In genomic region chr3:109497074-109497473, GRCm38 (mm10) we compare ENCODE assay signal across 25 mouse cellular contexts.
DNase-seq lines count a peak whose midpoint lies in the region; ATAC-seq and TF ChIP-seq lines count a peak whose summit lies in the region.
"Had no signal": no experiment of that assay in that cellular context is flagged by ENCODE, and none has a peak within 500 bp of the region (broad histone marks: within the 10 kb centered on the region; RNA-seq: fewer than 3 reads in every experiment).

No protein-coding gene starts in this region.

- no peak overlapping the region for H3K4me2 ChIP-seq in midbrain, embryonic 14.5 days (ENCODE audit: low read length)
- H3K4me2 ChIP-seq in midbrain, embryonic 16.5 days (ENCODE audit: low read length), result no peak overlapping the region
- H3K4me2 ChIP-seq in forebrain, embryonic 12.5 days, result no peak overlapping the region
- H3K4me2 ChIP-seq: embryonic facial prominence, embryonic 13.5 days; heart, embryonic 15.5 days; hindbrain, embryonic 12.5 days; limb, embryonic 12.5 days; liver, embryonic 15.5 days had no signal

- WGBS in midbrain, embryonic 14.5 days, result 75% methylated on average over 4 of the region's 4 CpGs
- WGBS in midbrain, embryonic 16.5 days, result 69% methylated on average over 4 of the region's 4 CpGs
- 84% methylated on average over 4 of the region's 4 CpGs for WGBS in forebrain, embryonic 12.5 days

- peak; percentile 63 for TF ChIP-seq CTCF in layer of hippocampus, adult 2 months (conservative IDR thresholded peaks at IDR 0.05)
- peak; percentile 1; the same call in 1 of the 2 replicates for TF ChIP-seq CTCF in brain, embryonic 14.5 days (IDR thresholded peaks at IDR 0.05; ENCODE audit: borderline replicate concordance, extremely low read depth, insufficient read depth, insufficient read length)

- H3K4me1 ChIP-seq in midbrain, embryonic 14.5 days (ENCODE audit: control insufficient read depth, insufficient read depth, low read length), result no peaks in the 10 kb centered on the region
- H3K4me1 ChIP-seq in midbrain, embryonic 16.5 days (ENCODE audit: control insufficient read depth, insufficient read depth, low read length), result no peaks in the 10 kb centered on the region
- peaks cover 4% of the 10 kb centered on the region; the same call in 1 of the 2 replicates for H3K4me1 ChIP-seq in forebrain, embryonic 12.5 days
- H3K4me1 ChIP-seq: embryonic facial prominence, embryonic 13.5 days; heart, embryonic 10.5 days; limb, embryonic 12.5 days; liver, embryonic 15.5 days had no signal

- no peaks in the 10 kb centered on the region for H3K27me3 ChIP-seq in midbrain, embryonic 14.5 days (ENCODE audit: control insufficient read depth, insufficient read depth, low read length)
- no peaks in the 10 kb centered on the region for H3K27me3 ChIP-seq in midbrain, embryonic 16.5 days (ENCODE audit: control insufficient read depth, insufficient read depth, low read depth, low read length)
- no peaks in the 10 kb centered on the region for H3K27me3 ChIP-seq in forebrain, embryonic 12.5 days
- H3K27me3 ChIP-seq: embryonic facial prominence, embryonic 13.5 days; heart, embryonic 15.5 days; hindbrain, embryonic 12.5 days; limb, embryonic 12.5 days; liver, embryonic 15.5 days; Patski had no signal

- TF ChIP-seq POLR2A in brain, embryonic 14.5 days (IDR thresholded peaks at IDR 0.05; ENCODE audit: borderline replicate concordance, extremely low read depth, insufficient read depth, insufficient read length, poor library complexity, severe bottlenecking), result no peak

- no peak overlapping the region for H3K9ac ChIP-seq in midbrain, embryonic 14.5 days (replicated peaks; ENCODE audit: low read length)
- no peak overlapping the region for H3K9ac ChIP-seq in midbrain, embryonic 16.5 days (ENCODE audit: low read depth, low read length)
- no peak overlapping the region for H3K9ac ChIP-seq in forebrain, embryonic 12.5 days
- H3K9ac ChIP-seq: embryonic facial prominence, embryonic 13.5 days; forebrain, postnatal 0 days; heart, embryonic 15.5 days; hindbrain, embryonic 12.5 days; limb, embryonic 12.5 days; liver, embryonic 15.5 days had no signal

- H3K27ac ChIP-seq in layer of hippocampus, adult 2 months, result no peak overlapping the region
- H3K27ac ChIP-seq in midbrain, embryonic 14.5 days (replicated peaks; ENCODE audit: low read depth, low read length), result no peak overlapping the region
- no peak overlapping the region for H3K27ac ChIP-seq in midbrain, embryonic 16.5 days (ENCODE audit: low read length)
- no peak overlapping the region for H3K27ac ChIP-seq in forebrain, embryonic 12.5 days
- H3K27ac ChIP-seq: embryonic facial prominence, embryonic 13.5 days; forebrain, embryonic 10.5 days; heart, embryonic 10.5 days; heart, embryonic 15.5 days; limb, embryonic 12.5 days; liver, embryonic 15.5 days; macrophage had no signal

- no peak for ATAC-seq in midbrain, embryonic 14.5 days (ENCODE audit: low FRiP score, low TSS enrichment)
- no peak for ATAC-seq in midbrain, embryonic 16.5 days
- ATAC-seq in forebrain, embryonic 12.5 days (ENCODE audit: low FRiP score), result no peak
- ATAC-seq: forebrain, postnatal 0 days; inflammation-experienced regulatory T-cells, adult 6 months; Patski had no signal

- no peaks in the 10 kb centered on the region for H3K36me3 ChIP-seq in midbrain, embryonic 14.5 days (ENCODE audit: control insufficient read depth, insufficient read depth, low read length)
- no peaks in the 10 kb centered on the region for H3K36me3 ChIP-seq in midbrain, embryonic 16.5 days (ENCODE audit: control insufficient read depth, insufficient read depth, low read length)
- no peaks in the 10 kb centered on the region for H3K36me3 ChIP-seq in forebrain, embryonic 12.5 days (replicated peaks)
- H3K36me3 ChIP-seq: embryonic facial prominence, embryonic 13.5 days; forebrain, embryonic 10.5 days; heart, embryonic 10.5 days; heart, embryonic 15.5 days; hindbrain, embryonic 12.5 days; limb, embryonic 12.5 days; liver, embryonic 15.5 days had no signal

- H3K4me3 ChIP-seq in layer of hippocampus, adult 2 months, result no peak overlapping the region
- no peak overlapping the region for H3K4me3 ChIP-seq in midbrain, embryonic 14.5 days (replicated peaks; ENCODE audit: low read depth, low read length)
- H3K4me3 ChIP-seq in midbrain, embryonic 16.5 days (ENCODE audit: low read depth, low read length), result no peak overlapping the region
- H3K4me3 ChIP-seq in forebrain, embryonic 12.5 days (replicated peaks), result no peak overlapping the region
- H3K4me3 ChIP-seq: embryonic facial prominence, embryonic 13.5 days; forebrain, embryonic 10.5 days; heart, embryonic 10.5 days; heart, embryonic 15.5 days; hindbrain, embryonic 12.5 days; limb, embryonic 12.5 days; liver, embryonic 15.5 days had no signal

- no peak for DNase-seq in layer of hippocampus, adult 2 months (ENCODE audit: low spot score in 2 of 2)
- no peak for DNase-seq in layer of hippocampus, adult 18-20 months (ENCODE audit: low spot score in 2 of 2)
- peak; percentile 55 for DNase-seq in midbrain, embryonic 14.5 days
- DNase-seq in NIH3T3 (ENCODE audit: low read depth), result peak; percentile 19
- peak; percentile 26 for DNase-seq in brain, embryonic 14.5 days (ENCODE audit: low read depth)
- no peak for DNase-seq in layer of hippocampus, adult 9-11 months
- DNase-seq: adrenal gland, postnatal 14 days; B cell, adult 2 months; forebrain, postnatal 0 days; gastrocnemius, postnatal 25 days; kidney, adult 2 months; kidney, postnatal 36 days; right cerebral cortex, postnatal 4 days had no signal

- no peaks in the 10 kb centered on the region for H3K9me3 ChIP-seq in midbrain, embryonic 14.5 days (ENCODE audit: control insufficient read depth, low read length)
- no peaks in the 10 kb centered on the region for H3K9me3 ChIP-seq in midbrain, embryonic 16.5 days (replicated peaks; ENCODE audit: control insufficient read depth, low read length, poor library complexity, severe bottlenecking)
- H3K9me3 ChIP-seq in forebrain, embryonic 12.5 days, result no peaks in the 10 kb centered on the region
- H3K9me3 ChIP-seq: embryonic facial prominence, embryonic 13.5 days; forebrain, embryonic 10.5 days; heart, embryonic 10.5 days; heart, embryonic 15.5 days; hindbrain, embryonic 12.5 days; limb, embryonic 12.5 days; liver, embryonic 15.5 days had no signal

Comparison
In these comparisons a context has a peak if more than half of its experiments do, and no peak if none do; other contexts are left out.
1. DNase-seq: peak in midbrain, embryonic 14.5 days (single experiment), NIH3T3 (single experiment) and brain, embryonic 14.5 days (single experiment); none in layer of hippocampus, adult 2 months (0 of 2), layer of hippocampus, adult 18-20 months (0 of 2) and layer of hippocampus, adult 9-11 months (single experiment).